Mouse (Mus musculus): ENCODE measurements at regions not wholly inside any gene's neighbourhood (a gene's known extent, or its start where the extent isn't known, plus 50 kb on each side); places are given as distances from the start of the nearest gene placed in this dataset.
A peak's percentile ranks its signal among the peaks of the same experiment; 100 is the strongest.

DNA sequence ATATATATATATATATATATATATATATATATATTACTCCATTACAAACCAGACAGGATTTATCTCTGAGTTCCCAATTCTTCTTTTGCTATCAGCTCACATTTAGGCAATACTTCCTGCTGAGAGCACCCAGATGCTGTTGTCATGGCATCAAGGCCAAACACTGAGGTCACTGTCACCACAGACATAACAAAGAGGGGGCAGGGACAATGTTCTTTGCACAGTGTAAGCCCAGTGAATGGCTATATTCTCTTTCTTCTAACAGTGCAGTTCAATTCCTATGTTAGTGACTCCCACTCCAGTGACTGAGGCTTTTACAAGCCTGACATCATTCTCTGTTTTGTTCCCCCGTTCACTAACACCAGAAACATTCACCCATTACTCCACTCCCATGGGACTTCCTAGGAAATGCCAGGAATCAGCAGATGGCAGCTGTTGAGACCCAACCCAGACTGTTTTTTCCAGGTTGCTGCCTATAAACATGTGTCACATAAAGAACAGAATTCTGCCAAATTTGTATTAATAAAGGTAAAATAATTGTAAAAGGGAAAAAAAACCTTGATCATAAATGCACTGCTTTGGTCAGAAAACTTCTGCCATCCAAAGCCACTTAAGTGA, 289.5 kb downstream of the Slc22a22 start:
- WGBS = 29% methylated on average over 1 of the region's 1 CpGs
- no peak for DNase-seq (ENCODE audit: low spot score)
- no peak overlapping the region for H3K27ac ChIP-seq (replicated peaks; ENCODE audit: low read depth, low read length)
- no peak overlapping the region for H3K9ac ChIP-seq (ENCODE audit: low read depth, low read length)
- H3K9me3 ChIP-seq (ENCODE audit: control insufficient read depth, low read length) = no peaks in the 10 kb centered on the region
- H3K27me3 ChIP-seq (replicated peaks; ENCODE audit: control insufficient read depth, insufficient read depth, low read length) = no peaks in the 10 kb centered on the region
- no peak overlapping the region for H3K4me2 ChIP-seq (ENCODE audit: low read depth, low read length)
- no peak for ATAC-seq (ENCODE audit: low read depth)
- no peaks in the 10 kb centered on the region for H3K4me1 ChIP-seq (ENCODE audit: control insufficient read depth, insufficient read depth, low read length)
- no peak overlapping the region for H3K4me3 ChIP-seq (ENCODE audit: low read depth, low read length)
- no peaks in the 10 kb centered on the region for H3K36me3 ChIP-seq (ENCODE audit: control insufficient read depth, insufficient read depth, low read length)

- WGBS = 45% methylated on average over 1 of the region's 1 CpGs
- Histone ChIP-seq H3K36me3 (ENCODE audit: control insufficient read depth, insufficient read depth, low read length) (no peaks in the 10 kb centered on the region), H3K4me3 (ENCODE audit: low read depth, low read length) (no peak overlapping the region), H3K4me2 (ENCODE audit: low read depth, low read length) (no peak overlapping the region), H3K9me3 (ENCODE audit: control insufficient read depth, low read length) (no peaks in the 10 kb centered on the region), H3K27ac (replicated peaks; ENCODE audit: low read depth, low read length) (no peak overlapping the region), H3K27me3 (replicated peaks; ENCODE audit: control insufficient read depth, insufficient read depth, low read length) (no peaks in the 10 kb centered on the region), H3K4me1 (ENCODE audit: control insufficient read depth, insufficient read depth, low read length) (no peaks in the 10 kb centered on the region), H3K9ac (ENCODE audit: low read depth, low read length) (no peak overlapping the region)
- DNase-seq (ENCODE audit: low spot score) (peak; percentile 41), ATAC-seq (ENCODE audit: low read depth) (no peak)
Observed at GRCm38 (mm10) chr15:57179138-57179537, 298.3 kb downstream of the Slc22a22 start.

DNA sequence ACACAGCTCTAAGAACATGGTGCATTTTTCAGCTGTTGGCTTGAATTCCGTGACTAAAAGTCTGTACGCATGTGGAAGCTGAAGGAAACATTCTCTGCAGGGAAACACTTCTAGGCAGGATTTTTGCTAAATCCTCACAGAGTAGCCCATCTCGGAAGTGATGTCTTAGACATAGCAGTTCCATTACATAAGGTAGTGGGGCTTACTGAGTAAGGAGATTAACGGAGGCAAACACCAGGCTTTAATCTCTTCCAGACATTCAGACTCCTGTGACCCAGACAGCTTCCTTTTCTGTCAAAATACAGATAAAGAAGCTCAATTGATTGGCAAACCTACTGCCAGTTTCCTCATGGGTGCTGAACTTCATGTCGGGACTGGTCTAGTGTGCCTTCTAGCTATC, 304.7 kb downstream of the Slc22a22 start:
- DNase-seq (ENCODE audit: low spot score) (peak; percentile 75), ATAC-seq (ENCODE audit: low read depth) (peak; percentile 79)
- Histone ChIP-seq H3K27ac (replicated peaks; ENCODE audit: low read depth, low read length) (no peak overlapping the region; the same call in 1 of the 2 replicates), H3K4me3 (ENCODE audit: low read depth, low read length) (no peak overlapping the region), H3K9ac (ENCODE audit: low read depth, low read length) (no peak overlapping the region), H3K9me3 (ENCODE audit: control insufficient read depth, low read length) (no peaks in the 10 kb centered on the region), H3K27me3 (replicated peaks; ENCODE audit: control insufficient read depth, insufficient read depth, low read length) (no peaks in the 10 kb centered on the region), H3K4me2 (ENCODE audit: low read depth, low read length) (no peak overlapping the region), H3K4me1 (ENCODE audit: control insufficient read depth, insufficient read depth, low read length) (no peaks in the 10 kb centered on the region), H3K36me3 (ENCODE audit: control insufficient read depth, insufficient read depth, low read length) (no peaks in the 10 kb centered on the region)
- 9% methylated on average over 5 of the region's 5 CpGs for WGBS

- no peaks in the 10 kb centered on the region for H3K27me3 ChIP-seq (replicated peaks; ENCODE audit: control insufficient read depth, insufficient read depth, low read length)
- H3K36me3 ChIP-seq (ENCODE audit: control insufficient read depth, insufficient read depth, low read length) = no peaks in the 10 kb centered on the region
- 0 out of 2 replicates have a peak, but pooled peaks cover 4% of the 10 kb centered on the region for H3K4me1 ChIP-seq (ENCODE audit: control insufficient read depth, insufficient read depth, low read length)
- no peak overlapping the region for H3K4me3 ChIP-seq (ENCODE audit: low read depth, low read length)
- H3K27ac ChIP-seq (replicated peaks; ENCODE audit: low read depth, low read length) = no peak overlapping the region
- H3K4me2 ChIP-seq (ENCODE audit: low read depth, low read length) = no peak overlapping the region
- WGBS = 33% methylated on average over 12 of the region's 12 CpGs
- no peaks in the 10 kb centered on the region for H3K9me3 ChIP-seq (ENCODE audit: control insufficient read depth, low read length)
- ATAC-seq (ENCODE audit: low read depth) (peak; percentile 83), DNase-seq (ENCODE audit: low spot score) (peak; percentile 67)
- H3K9ac ChIP-seq (ENCODE audit: low read depth, low read length) = no peak overlapping the region
Observed at GRCm38 (mm10) chr15:57162401-57163343, 314.8 kb downstream of the Slc22a22 start.

- Histone ChIP-seq H3K9me3 (ENCODE audit: control insufficient read depth, low read length) (no peaks in the 10 kb centered on the region), H3K9ac (ENCODE audit: low read depth, low read length) (no peak overlapping the region), H3K4me2 (ENCODE audit: low read depth, low read length) (no peak overlapping the region), H3K4me3 (ENCODE audit: low read depth, low read length) (no peak overlapping the region), H3K4me1 (ENCODE audit: control insufficient read depth, insufficient read depth, low read length) (peaks cover 6% of the 10 kb centered on the region; the same call in 1 of the 2 replicates), H3K36me3 (ENCODE audit: control insufficient read depth, insufficient read depth, low read length) (no peaks in the 10 kb centered on the region), H3K27ac (replicated peaks; ENCODE audit: low read depth, low read length) (no peak overlapping the region), H3K27me3 (replicated peaks; ENCODE audit: control insufficient read depth, insufficient read depth, low read length) (no peaks in the 10 kb centered on the region)
- 24% methylated on average over 9 of the region's 9 CpGs for WGBS
- ATAC-seq (ENCODE audit: low read depth) = peak; percentile 82
- DNase-seq (ENCODE audit: low spot score) = peak; percentile 90
Observed at GRCm38 (mm10) chr15:57140130-57140750, 337.2 kb downstream of the Slc22a22 start.

GRCm38 (mm10) chr15:57104711-57105110, 372.7 kb downstream of the Slc22a22 start:
- ATAC-seq (ENCODE audit: low read depth) = no peak
- DNase-seq (ENCODE audit: low spot score) = peak; percentile 41
- Histone ChIP-seq H3K36me3 (ENCODE audit: control insufficient read depth, insufficient read depth, low read length) (no peaks in the 10 kb centered on the region), H3K4me1 (ENCODE audit: control insufficient read depth, insufficient read depth, low read length) (no peaks in the 10 kb centered on the region), H3K27ac (replicated peaks; ENCODE audit: low read depth, low read length) (no peak overlapping the region), H3K4me2 (ENCODE audit: low read depth, low read length) (no peak overlapping the region), H3K9me3 (ENCODE audit: control insufficient read depth, low read length) (no peaks in the 10 kb centered on the region), H3K9ac (ENCODE audit: low read depth, low read length) (no peak overlapping the region), H3K4me3 (ENCODE audit: low read depth, low read length) (no peak overlapping the region), H3K27me3 (replicated peaks; ENCODE audit: control insufficient read depth, insufficient read depth, low read length) (no peaks in the 10 kb centered on the region)
- WGBS = 74% methylated on average over 3 of the region's 3 CpGs

DNA sequence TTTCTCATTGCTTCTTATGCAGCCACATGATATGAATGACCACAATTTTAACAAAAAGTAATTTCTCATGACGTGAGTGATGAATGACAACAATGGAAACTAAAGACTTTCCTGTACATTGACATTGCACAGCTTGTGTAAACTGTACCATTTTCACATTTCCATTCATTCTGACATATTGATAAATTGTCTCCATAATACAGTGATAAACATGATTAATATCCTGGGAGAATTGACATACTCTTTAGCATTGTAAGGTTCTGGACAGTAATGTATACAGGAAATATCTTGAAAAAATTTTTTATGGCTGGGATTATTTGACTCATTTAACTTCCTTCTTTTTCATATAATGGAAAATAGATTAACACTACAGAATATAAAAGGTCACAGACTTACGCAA, 380.1 kb downstream of the Slc22a22 start:
- WGBS = 75% methylated on average over 2 of the region's 2 CpGs
- no peaks in the 10 kb centered on the region for H3K27me3 ChIP-seq (replicated peaks; ENCODE audit: control insufficient read depth, insufficient read depth, low read length)
- no peak overlapping the region for H3K27ac ChIP-seq (replicated peaks; ENCODE audit: low read depth, low read length)
- DNase-seq (ENCODE audit: low spot score) = no peak
- no peak overlapping the region for H3K4me3 ChIP-seq (ENCODE audit: low read depth, low read length)
- H3K9me3 ChIP-seq (ENCODE audit: control insufficient read depth, low read length) = no peaks in the 10 kb centered on the region
- H3K4me2 ChIP-seq (ENCODE audit: low read depth, low read length) = no peak overlapping the region
- H3K36me3 ChIP-seq (ENCODE audit: control insufficient read depth, insufficient read depth, low read length) = no peaks in the 10 kb centered on the region
- ATAC-seq (ENCODE audit: low read depth) = no peak
- no peaks in the 10 kb centered on the region for H3K4me1 ChIP-seq (ENCODE audit: control insufficient read depth, insufficient read depth, low read length)
- H3K9ac ChIP-seq (ENCODE audit: low read depth, low read length) = no peak overlapping the region

DNA sequence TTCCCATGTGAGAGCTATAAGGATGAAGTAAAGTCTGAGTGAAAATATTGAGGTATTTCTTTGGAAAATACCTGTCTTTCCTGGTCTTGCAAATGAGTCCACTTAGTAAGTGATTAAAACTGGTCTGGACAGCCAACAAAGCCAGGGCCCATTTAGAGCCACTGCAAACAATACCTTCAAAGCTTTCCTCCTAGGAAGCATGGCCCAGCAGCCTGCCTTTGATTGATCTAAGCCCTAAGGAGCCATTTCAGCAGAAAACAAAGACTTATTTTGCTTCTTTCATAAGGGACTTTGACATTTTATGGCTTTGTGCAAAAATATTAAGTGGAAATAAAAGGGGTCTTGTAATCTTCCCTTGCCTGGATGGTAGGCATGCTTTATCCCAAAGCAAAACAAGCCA, 397.6 kb downstream of the Slc22a22 start:
- Histone ChIP-seq H3K27ac (replicated peaks; ENCODE audit: low read depth, low read length) (no peak overlapping the region), H3K4me2 (ENCODE audit: low read depth, low read length) (no peak overlapping the region), H3K36me3 (ENCODE audit: control insufficient read depth, insufficient read depth, low read length) (no peaks in the 10 kb centered on the region), H3K9me3 (ENCODE audit: control insufficient read depth, low read length) (no peaks in the 10 kb centered on the region), H3K4me3 (ENCODE audit: low read depth, low read length) (no peak overlapping the region), H3K9ac (ENCODE audit: low read depth, low read length) (no peak overlapping the region), H3K4me1 (ENCODE audit: control insufficient read depth, insufficient read depth, low read length) (no peaks in the 10 kb centered on the region), H3K27me3 (replicated peaks; ENCODE audit: control insufficient read depth, insufficient read depth, low read length) (no peaks in the 10 kb centered on the region)
- DNase-seq (ENCODE audit: low spot score) = no peak
- no peak for ATAC-seq (ENCODE audit: low read depth)

Data from embryonic facial prominence, embryonic 14.5 days (tissue).